Mouse (Mus musculus): Measurements from ENCODE around the gene Mettl9.

The Mettl9 gene

DNA sequence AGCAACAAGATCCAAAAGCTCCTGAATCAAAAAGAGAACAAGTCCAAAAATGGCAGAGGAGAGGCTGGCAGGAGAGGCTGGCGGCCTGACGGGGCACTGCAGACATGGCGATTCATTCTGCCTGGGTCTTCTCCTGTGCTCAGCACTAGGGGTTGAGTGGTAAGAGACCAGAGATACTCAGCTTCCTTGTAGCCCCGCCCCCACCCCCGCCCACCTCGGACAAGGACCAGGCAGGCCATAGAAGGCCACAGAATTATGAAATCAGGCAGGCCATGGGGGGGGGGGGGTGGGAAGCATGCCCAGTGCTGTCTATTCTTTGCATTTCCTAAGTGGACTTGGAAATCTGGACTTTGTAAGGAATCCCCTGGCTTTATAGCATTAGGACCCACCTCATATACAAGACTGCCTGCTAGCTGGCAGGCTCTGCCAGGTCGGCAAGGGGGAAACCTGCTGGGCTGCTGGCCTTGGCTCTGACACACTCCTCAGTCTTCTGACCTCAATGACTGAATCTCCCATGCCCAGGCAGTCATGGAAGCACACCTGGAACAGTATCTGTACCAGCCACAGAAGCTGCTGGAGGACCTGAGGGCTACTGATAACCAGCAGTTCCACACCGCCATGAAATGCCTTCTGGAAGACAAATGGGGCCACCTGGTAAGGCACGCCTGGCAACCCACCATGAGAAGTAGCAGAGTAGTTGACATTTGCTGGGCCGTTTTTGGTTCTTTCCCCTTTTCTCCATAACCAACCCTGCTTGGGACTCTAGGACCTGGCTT lies 64.6 kb downstream of the Mettl9 start:
- DNase-seq (ENCODE audit: low read depth, low spot score) = no peak

DNA sequence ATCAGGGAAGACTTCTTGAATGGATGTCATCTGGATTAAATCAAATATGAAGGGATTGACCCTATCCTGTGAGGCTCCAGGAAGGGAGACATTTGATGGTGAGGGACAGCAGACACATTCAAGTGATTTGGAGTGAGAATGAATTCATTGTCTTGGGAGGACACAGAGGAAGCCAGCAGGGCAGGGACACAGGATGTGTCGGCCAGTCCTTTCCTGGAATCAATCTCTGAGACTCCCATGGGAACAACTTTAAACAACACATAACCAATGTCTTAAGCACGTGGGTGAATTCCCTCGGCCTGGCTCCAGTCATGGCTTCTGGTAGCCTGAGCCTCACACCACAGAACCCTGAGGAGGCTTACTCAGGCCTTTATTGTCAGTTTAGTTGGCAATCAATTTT lies 73.6 kb downstream of the Mettl9 start:
- no peak for DNase-seq (ENCODE audit: low read depth, low spot score)

DNA sequence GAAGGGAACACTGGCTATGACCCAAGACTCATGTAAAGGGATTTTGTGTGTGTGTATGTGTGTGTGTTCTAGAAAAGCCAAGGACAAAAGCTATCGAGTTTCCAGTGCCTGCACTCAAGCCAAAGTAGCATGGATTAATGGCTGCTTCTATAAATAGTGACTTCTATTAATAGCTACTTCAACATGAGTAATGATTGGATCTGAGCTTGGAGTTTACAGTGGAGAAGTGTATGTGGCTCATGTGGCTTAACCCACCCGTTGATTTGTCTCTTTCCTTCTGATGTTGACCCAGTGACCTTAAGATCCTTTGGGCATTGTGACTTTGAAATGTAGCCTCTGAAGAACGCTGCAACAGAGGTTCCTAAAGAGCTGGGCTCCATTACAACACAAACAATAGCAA lies 77.1 kb downstream of the Mettl9 start:
- no peak for DNase-seq (ENCODE audit: low read depth, low spot score)

DNA sequence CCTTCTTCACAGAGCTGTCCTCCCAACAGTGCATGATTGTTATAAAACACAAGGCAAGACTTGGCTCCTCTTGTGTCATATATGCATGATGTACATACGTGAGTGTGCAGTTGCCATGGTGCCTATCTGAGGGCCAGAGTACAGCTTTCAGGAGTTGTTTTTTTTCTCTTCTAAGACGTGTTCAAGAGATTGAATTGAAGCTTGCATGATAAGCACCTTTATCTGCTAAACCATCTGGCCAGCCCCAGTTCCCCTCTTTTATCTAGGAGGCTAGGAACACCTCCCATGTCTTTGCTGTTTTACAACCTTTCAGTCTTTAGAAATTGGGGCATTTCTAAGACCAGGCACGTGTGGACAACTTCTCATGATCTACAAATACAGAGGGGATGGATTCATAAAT lies 77.5 kb downstream of the Mettl9 start:
- DNase-seq (ENCODE audit: low read depth, low spot score) = no peak

DNA sequence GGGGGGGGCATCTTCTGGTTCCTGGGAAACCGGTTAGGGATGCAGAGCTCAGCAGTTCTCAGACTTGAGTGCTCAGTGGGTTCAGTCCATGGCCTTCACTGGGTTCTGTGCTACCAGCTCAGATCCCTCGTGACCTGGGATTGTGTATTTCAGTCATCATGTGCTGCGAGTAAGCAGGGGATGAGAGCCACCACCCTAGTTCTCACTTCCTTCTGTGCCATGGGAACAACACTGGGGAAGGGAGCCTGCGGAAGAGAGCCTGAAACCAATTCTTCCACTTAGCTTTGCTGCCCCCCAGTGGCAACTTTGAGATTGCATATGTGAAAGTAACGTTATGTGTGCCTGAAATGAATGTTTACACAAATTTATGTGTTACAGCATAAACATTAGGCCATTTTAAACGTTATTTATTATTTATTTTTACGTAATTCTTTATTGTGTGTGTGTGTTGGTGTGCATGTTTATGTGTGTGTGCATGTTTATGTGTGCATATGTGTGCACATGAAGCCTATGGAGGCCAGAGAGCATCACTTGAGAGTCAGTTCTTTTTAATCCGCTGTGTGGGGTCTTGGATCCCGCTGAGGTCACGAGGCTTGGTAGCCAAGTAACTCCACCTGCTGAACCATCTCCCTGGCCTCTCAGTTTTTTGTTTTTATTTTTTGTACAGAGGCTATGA lies 86.0 kb downstream of the Mettl9 start:
- peak; percentile 69 for DNase-seq (ENCODE audit: low read depth, low spot score)
